Mouse (Mus musculus) hindbrain, embryonic 15.5 days (tissue): Measurements from ENCODE around the gene Fam19a5. TPM values are rescaled to one million over a fixed set of nuclear protein-coding genes. Genes with fewer than 3 reads are reported as not detected.

ENCODE experiments used
- ATAC-seq: fragments of 200-750 bp; cut with Nextera tagmentation; 2 replicates; pipeline ENCODE4 v1.8.0; 2017; ENCODE audit warnings: low read depth, moderate number of reproducible peaks, moderate TSS enrichment; ENCODE audit not compliant: low FRiP score
- H3K27ac ChIP-seq: fragments of 300-500 bp; sonication (generic); replicated peaks from 2 replicates; pipeline ENCODE4 v1.5.1; 2015; ENCODE audit warnings: mild to moderate bottlenecking, inconsistent platforms
- H3K27me3 ChIP-seq: fragments of 300-500 bp; sonication (generic); 2 replicates; pipeline ENCODE4 v1.6.1; 2015; ENCODE audit warnings: control low read depth, inconsistent platforms
- H3K36me3 ChIP-seq: fragments of 300-500 bp; sonication (generic); 2 replicates; pipeline ENCODE4 v1.6.1; 2015; ENCODE audit warnings: control low read depth, inconsistent platforms
- H3K4me1 ChIP-seq: fragments of 300-500 bp; sonication (generic); replicated peaks from 2 replicates; pipeline ENCODE4 v1.6.1; 2015; ENCODE audit warnings: control low read depth, inconsistent platforms
- H3K4me2 ChIP-seq: fragments of 300-500 bp; sonication (generic); 2 replicates; pipeline ENCODE4 v1.6.1; 2015; ENCODE audit warnings: moderate library complexity, mild to moderate bottlenecking, inconsistent platforms
- H3K4me3 ChIP-seq: fragments of 300-500 bp; sonication (generic); 2 replicates; pipeline ENCODE4 v1.5.1; 2015; ENCODE audit warnings: mild to moderate bottlenecking, inconsistent platforms
- H3K9ac ChIP-seq: fragments of 300-500 bp; sonication (generic); 2 replicates; pipeline ENCODE4 v1.6.1; 2015; ENCODE audit warnings: inconsistent platforms
- H3K9me3 ChIP-seq: fragments of 300-500 bp; sonication (generic); 2 replicates; pipeline ENCODE4 v1.6.1; 2016; ENCODE audit warnings: control low read depth, inconsistent platforms
- WGBS: fragments of 180-500 bp; shearing (Covaris S2); methylation state at CpG from one replicate; pipeline ENCODE4 v1.1.7; 2015; 5-methylcytosine and 5-hydroxymethylcytosine counted together
- polyA plus RNA-seq: library from polyadenylated mRNA; unstranded; fragments of >200 nt; fragmentation: Nextera tagmentation; extraction: Ambion mirVana; gene quantifications from 2 replicates; pipeline ENCODE4 v1.2.1, GENCODE M21; 2015

Gene Fam19a5
- polyA plus RNA-seq, 1 experiment from 2014 or later, result 30.0 TPM

GRCm38 (mm10) chr15:87712221-87712620 is 168.1 kb downstream of the Fam19a5 start:
- no peak overlapping the region for H3K4me2 ChIP-seq
- H3K27ac ChIP-seq, result 0 out of 2 replicates have a peak overlapping the region, but pooled peaks have one; percentile 43
- no peaks in the 10 kb centered on the region for H3K9me3 ChIP-seq
- H3K27me3 ChIP-seq, result no peaks in the 10 kb centered on the region
- no peaks in the 10 kb centered on the region for H3K36me3 ChIP-seq
- WGBS, result 54% methylated on average over 8 of the region's 8 CpGs
- no peak overlapping the region for H3K4me3 ChIP-seq
- no peak for ATAC-seq
- no peak overlapping the region for H3K9ac ChIP-seq
- H3K4me1 ChIP-seq, result peaks cover 32% of the 10 kb centered on the region

GRCm38 (mm10) chr15:87715037-87715676 is 171.1 kb downstream of the Fam19a5 start:
- Histone ChIP-seq H3K4me2 (no peak overlapping the region), H3K36me3 (no peaks in the 10 kb centered on the region), H3K4me1 (peaks cover 34% of the 10 kb centered on the region), H3K4me3 (no peak overlapping the region), H3K9ac (no peak overlapping the region), H3K27ac (0 out of 2 replicates have a peak overlapping the region, but pooled peaks have one; percentile 26), H3K27me3 (no peaks in the 10 kb centered on the region), H3K9me3 (no peaks in the 10 kb centered on the region)
- ATAC-seq, result peak; percentile 78
- 38% methylated on average over 9 of the region's 9 CpGs for WGBS

GRCm38 (mm10) chr15:87717056-87717455 is 173.0 kb downstream of the Fam19a5 start:
- no peaks in the 10 kb centered on the region for H3K36me3 ChIP-seq
- H3K27me3 ChIP-seq, result no peaks in the 10 kb centered on the region
- WGBS, result 42% methylated on average over 5 of the region's 5 CpGs
- peaks cover 25% of the 10 kb centered on the region for H3K4me1 ChIP-seq
- H3K4me3 ChIP-seq, result no peak overlapping the region
- no peak for ATAC-seq
- no peak overlapping the region for H3K27ac ChIP-seq
- H3K9me3 ChIP-seq, result no peaks in the 10 kb centered on the region
- H3K4me2 ChIP-seq, result no peak overlapping the region
- no peak overlapping the region for H3K9ac ChIP-seq

DNA sequence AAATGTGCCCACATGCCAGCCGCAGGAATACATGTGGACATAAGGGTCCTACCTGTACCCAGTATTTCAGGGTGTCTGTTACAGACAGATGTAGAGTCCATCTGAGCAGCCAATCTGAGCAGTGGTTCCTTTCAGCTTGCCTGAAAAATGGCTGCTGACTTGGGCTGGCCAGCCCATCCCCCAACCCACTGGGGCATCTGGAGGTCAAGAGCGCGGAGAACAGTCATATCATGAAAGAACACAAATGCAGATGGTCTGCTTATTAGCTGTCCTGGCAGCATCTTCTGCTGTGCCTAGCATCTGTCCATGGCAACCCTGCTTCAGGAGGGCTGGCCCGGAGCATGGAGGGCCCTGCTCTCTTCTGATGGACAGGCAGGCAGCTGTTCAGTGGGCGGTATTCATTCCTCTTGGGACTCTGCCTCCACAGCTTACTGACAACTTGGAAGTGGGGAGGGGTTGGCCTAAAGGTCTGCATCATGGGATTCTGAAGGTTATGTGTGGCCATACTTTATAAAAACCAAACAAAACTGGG is 179.4 kb downstream of the Fam19a5 start:
- H3K4me3 ChIP-seq, result no peak overlapping the region
- no peak overlapping the region for H3K4me2 ChIP-seq
- H3K36me3 ChIP-seq, result no peaks in the 10 kb centered on the region
- no peak overlapping the region for H3K9ac ChIP-seq
- H3K9me3 ChIP-seq, result no peaks in the 10 kb centered on the region
- WGBS, result 59% methylated on average over 5 of the region's 5 CpGs
- H3K4me1 ChIP-seq, result peaks cover 23% of the 10 kb centered on the region
- no peak for ATAC-seq
- H3K27ac ChIP-seq, result no peak overlapping the region
- H3K27me3 ChIP-seq, result no peaks in the 10 kb centered on the region

DNA sequence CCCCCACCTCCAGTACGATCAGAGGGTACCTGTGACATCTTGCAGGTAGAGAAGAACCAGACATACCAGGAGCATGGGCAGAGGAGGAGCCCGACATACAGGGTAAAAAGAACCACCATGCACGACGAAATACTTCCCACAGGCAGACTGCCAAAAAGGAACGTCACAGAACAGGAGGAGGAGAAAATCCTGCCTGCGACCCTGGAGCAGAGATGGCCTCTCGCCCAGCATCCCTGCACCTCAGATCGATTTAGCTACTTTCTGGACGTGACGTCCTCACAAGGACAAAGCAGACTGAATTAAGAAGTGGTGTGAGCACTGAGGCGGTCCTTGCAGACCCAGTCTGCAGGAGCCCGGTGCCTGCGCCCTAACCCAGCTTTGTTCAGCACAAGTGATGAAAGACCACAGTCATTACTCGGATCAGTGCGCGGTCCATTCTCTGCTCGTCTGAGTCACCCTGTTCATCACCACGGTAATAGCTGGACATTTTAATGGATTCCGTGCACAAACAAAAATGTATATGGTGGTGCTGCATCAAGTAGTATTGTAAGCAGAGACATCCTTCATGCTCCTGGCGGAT is 182.6 kb downstream of the Fam19a5 start:
- Histone ChIP-seq H3K36me3 (no peaks in the 10 kb centered on the region), H3K4me3 (no peak overlapping the region), H3K4me1 (peaks cover 23% of the 10 kb centered on the region), H3K27me3 (no peaks in the 10 kb centered on the region), H3K9me3 (no peaks in the 10 kb centered on the region), H3K9ac (no peak overlapping the region), H3K27ac (peak overlapping the region; percentile 48), H3K4me2 (no peak overlapping the region)
- peak; percentile 18; the same call in 1 of the 2 replicates for ATAC-seq
- WGBS, result 40% methylated on average over 20 of the region's 20 CpGs

GRCm38 (mm10) chr15:87736345-87736744 is 192.2 kb downstream of the Fam19a5 start:
- H3K9me3 ChIP-seq, result no peaks in the 10 kb centered on the region
- 95% methylated on average over 4 of the region's 4 CpGs for WGBS
- no peaks in the 10 kb centered on the region for H3K4me1 ChIP-seq
- no peak overlapping the region for H3K4me3 ChIP-seq
- H3K36me3 ChIP-seq, result no peaks in the 10 kb centered on the region
- no peak overlapping the region for H3K9ac ChIP-seq
- H3K4me2 ChIP-seq, result no peak overlapping the region
- ATAC-seq, result no peak
- H3K27ac ChIP-seq, result no peak overlapping the region
- no peaks in the 10 kb centered on the region for H3K27me3 ChIP-seq

DNA sequence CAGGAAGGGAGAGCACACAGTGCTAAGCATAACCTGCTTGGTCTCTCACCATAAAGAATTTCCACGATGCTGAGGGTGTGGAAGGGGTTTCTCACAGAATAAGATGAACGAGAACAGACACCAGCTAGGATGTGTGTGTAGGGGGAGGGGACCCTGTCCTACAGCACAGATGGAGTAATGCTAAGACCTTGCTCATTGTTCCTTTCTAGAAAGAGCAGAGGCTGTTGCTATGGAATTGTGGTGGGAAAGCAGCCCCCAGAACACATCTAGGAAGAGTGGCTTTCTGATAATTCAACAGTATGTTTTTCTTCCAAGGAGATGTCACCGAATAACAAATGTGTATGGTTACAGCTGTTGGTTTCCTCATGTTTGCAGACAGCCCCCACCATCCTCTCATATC is 211.4 kb downstream of the Fam19a5 start:
- Histone ChIP-seq H3K27ac (no peak overlapping the region; the same call in 1 of the 2 replicates), H3K9me3 (no peaks in the 10 kb centered on the region), H3K4me3 (no peak overlapping the region), H3K4me1 (no peaks in the 10 kb centered on the region; the same call in 1 of the 2 replicates), H3K4me2 (no peak overlapping the region), H3K27me3 (no peaks in the 10 kb centered on the region), H3K36me3 (peaks cover 3% of the 10 kb centered on the region; the same call in 1 of the 2 replicates), H3K9ac (no peak overlapping the region)
- ATAC-seq, result no peak
- 67% methylated on average over 3 of the region's 3 CpGs for WGBS

GRCm38 (mm10) chr15:87765876-87766275 is 221.8 kb downstream of the Fam19a5 start:
- H3K27ac ChIP-seq, result no peak overlapping the region
- 87% methylated on average over 3 of the region's 3 CpGs for WGBS
- ATAC-seq, result no peak

GRCm38 (mm10) chr15:87773955-87774354 is 229.9 kb downstream of the Fam19a5 start:
- Histone ChIP-seq H3K4me1 (no peaks in the 10 kb centered on the region), H3K4me3 (no peak overlapping the region), H3K9ac (no peak overlapping the region), H3K36me3 (no peaks in the 10 kb centered on the region), H3K9me3 (no peaks in the 10 kb centered on the region), H3K27me3 (no peaks in the 10 kb centered on the region), H3K4me2 (no peak overlapping the region), H3K27ac (no peak overlapping the region)
- no peak for ATAC-seq
- 69% methylated on average over 4 of the region's 4 CpGs for WGBS

More at GRCm38 (mm10) chr15:87765876-87766275, 221.8 kb downstream of the Fam19a5 start:
- no peak overlapping the region for H3K4me2 ChIP-seq
- H3K9ac ChIP-seq, result no peak overlapping the region
- H3K4me1 ChIP-seq, result no peaks in the 10 kb centered on the region
- H3K9me3 ChIP-seq, result no peaks in the 10 kb centered on the region
- H3K36me3 ChIP-seq, result no peaks in the 10 kb centered on the region
- no peaks in the 10 kb centered on the region for H3K27me3 ChIP-seq
- H3K4me3 ChIP-seq, result no peak overlapping the region

- WGBS, result 89% methylated on average over 2 of the region's 2 CpGs
Observed at GRCm38 (mm10) chr15:87783331-87783730, 239.2 kb downstream of the Fam19a5 start.

GRCm38 (mm10) chr15:87789671-87790070 is 245.6 kb downstream of the Fam19a5 start:
- Histone ChIP-seq H3K4me1 (no peaks in the 10 kb centered on the region), H3K4me2 (no peak overlapping the region), H3K9me3 (no peaks in the 10 kb centered on the region), H3K27me3 (no peaks in the 10 kb centered on the region), H3K27ac (no peak overlapping the region), H3K9ac (no peak overlapping the region), H3K36me3 (no peaks in the 10 kb centered on the region), H3K4me3 (no peak overlapping the region)
- WGBS, result 75% methylated on average over 4 of the region's 4 CpGs
- no peak for ATAC-seq

More at GRCm38 (mm10) chr15:87783331-87783730, 239.2 kb downstream of the Fam19a5 start:
- Histone ChIP-seq H3K4me1 (no peaks in the 10 kb centered on the region), H3K36me3 (no peaks in the 10 kb centered on the region), H3K9me3 (no peaks in the 10 kb centered on the region), H3K27ac (no peak overlapping the region), H3K4me2 (no peak overlapping the region), H3K4me3 (no peak overlapping the region), H3K9ac (no peak overlapping the region), H3K27me3 (no peaks in the 10 kb centered on the region)
- ATAC-seq, result no peak

GRCm38 (mm10) chr15:87793661-87794060 is 249.6 kb downstream of the Fam19a5 start:
- Histone ChIP-seq H3K4me3 (no peak overlapping the region), H3K36me3 (no peaks in the 10 kb centered on the region), H3K27me3 (no peaks in the 10 kb centered on the region), H3K4me1 (no peaks in the 10 kb centered on the region), H3K9me3 (no peaks in the 10 kb centered on the region), H3K4me2 (no peak overlapping the region), H3K9ac (no peak overlapping the region), H3K27ac (no peak overlapping the region)
- no peak for ATAC-seq
- WGBS, result 97% methylated on average over 3 of the region's 3 CpGs
